Mouse (Mus musculus) small intestine, adult 2 months (tissue): ENCODE results near the gene Fam213b. TPM values are rescaled to one million over a fixed set of nuclear protein-coding genes. Genes with fewer than 3 reads are reported as not detected.

Experiments
- H3K27ac ChIP-seq: fragments of 200-500 bp; 2 replicates; pipeline ENCODE4 v1.5.1; 2012; ENCODE audit warnings: low read depth, low read length, control low read depth, inconsistent platforms; ENCODE audit not compliant: insufficient read depth
- H3K27me3 ChIP-seq: fragments of 200-500 bp; 2 replicates; pipeline ENCODE4 v1.6.1; 2012; ENCODE audit warnings: mild to moderate bottlenecking, moderate library complexity, low read length, inconsistent platforms; ENCODE audit not compliant: control insufficient read depth, insufficient read depth
- H3K36me3 ChIP-seq: fragments of 200-500 bp; 2 replicates; pipeline ENCODE4 v1.6.1; 2012; ENCODE audit warnings: mild to moderate bottlenecking, low read length, control low read depth, inconsistent platforms; ENCODE audit not compliant: control insufficient read depth, insufficient read depth
- H3K4me1 ChIP-seq: fragments of 200-500 bp; 2 replicates; pipeline ENCODE4 v1.6.1; 2012; ENCODE audit warnings: low read length, inconsistent platforms, mixed read lengths; ENCODE audit not compliant: control insufficient read depth, insufficient read depth, insufficient read length
- H3K4me3 ChIP-seq: fragments of 200-500 bp; 2 replicates; pipeline ENCODE4 v1.5.1; 2012; ENCODE audit warnings: low read depth, mild to moderate bottlenecking, control low read depth, inconsistent platforms, low read length, moderate library complexity
- CTCF ChIP-seq: fragments of 200-500 bp; IDR thresholded peaks from 2 replicates; pipeline ENCODE4 v1.5.1; 2012; ENCODE audit warnings: low read depth, mild to moderate bottlenecking, control low read depth, inconsistent platforms, low read length, moderate library complexity, mixed read lengths; ENCODE audit not compliant: insufficient replicate concordance, insufficient read length; ENCODE audit errors: extremely low read depth
- POLR2A ChIP-seq: fragments of 200-500 bp; IDR thresholded peaks from 2 replicates; pipeline ENCODE4 v1.6.1; 2012; ENCODE audit warnings: low read depth, mild to moderate bottlenecking, control low read depth, inconsistent platforms, low read length, moderate library complexity
- WGBS: fragments of 180-500 bp; shearing (Covaris S2); methylation state at CpG from one replicate; pipeline ENCODE4 v1.1.7; 2018; 5-methylcytosine and 5-hydroxymethylcytosine counted together
- polyA plus RNA-seq: library from polyadenylated mRNA; depleted of rRNA; stranded (reverse); fragments of >200 nt; gene quantifications from 2 replicates; pipeline ENCODE4 v1.2.3, GENCODE M21; 2012; rRNA removed

Fam213b gene
- polyA plus RNA-seq, 1 experiment, result 197 TPM

DNA sequence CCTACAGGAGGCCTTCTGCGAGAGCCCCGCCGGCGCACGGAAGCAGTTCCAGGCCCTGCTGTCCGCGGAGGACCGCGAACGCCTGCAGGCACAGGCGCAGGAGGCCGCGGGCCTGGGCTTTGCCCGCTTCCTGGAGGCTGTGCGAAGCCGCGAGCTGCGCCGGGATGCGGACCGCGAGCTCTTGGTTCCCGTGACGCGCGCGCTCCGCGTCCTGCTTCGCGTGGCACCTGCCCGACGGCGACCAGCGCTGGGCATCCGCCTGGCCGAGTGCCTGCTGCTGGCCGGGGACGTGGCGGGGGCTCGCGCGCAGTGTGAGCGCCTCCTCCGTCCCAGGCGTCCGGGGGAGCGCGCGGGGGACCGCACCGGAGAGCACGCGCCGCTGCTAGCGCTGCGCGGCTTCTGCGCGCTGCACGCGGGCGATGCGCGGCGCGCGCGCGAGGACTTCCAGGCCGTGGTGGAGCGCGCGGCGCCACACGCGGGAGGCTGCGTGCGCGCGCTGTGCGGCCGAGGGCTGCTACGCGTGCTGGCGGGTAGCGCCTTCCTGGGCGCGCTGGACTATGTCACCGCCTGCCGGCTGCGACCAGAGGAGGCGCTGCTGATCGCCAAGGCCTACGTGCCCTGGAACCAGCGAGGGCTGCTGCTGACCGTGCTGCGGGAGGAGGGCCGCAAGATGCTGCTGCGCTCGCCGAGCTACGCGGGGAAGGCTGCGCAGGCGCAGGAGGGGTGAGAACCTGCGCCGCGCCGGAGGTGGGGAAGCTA lies 43.0 kb downstream of the Fam213b start:
- TF ChIP-seq CTCF (peak; percentile 46; the same call in 1 of the 2 replicates), POLR2A (no peak)
- WGBS, result 2% methylated on average over 110 of the region's 110 CpGs
- H3K36me3 ChIP-seq, result no peaks in the 10 kb centered on the region
- H3K27ac ChIP-seq, result no peak overlapping the region
- peaks cover 20% of the 10 kb centered on the region for H3K27me3 ChIP-seq
- H3K4me1 ChIP-seq, result peaks cover 2% of the 10 kb centered on the region; the same call in 1 of the 2 replicates
- H3K4me3 ChIP-seq, result peak overlapping the region; percentile 58

DNA sequence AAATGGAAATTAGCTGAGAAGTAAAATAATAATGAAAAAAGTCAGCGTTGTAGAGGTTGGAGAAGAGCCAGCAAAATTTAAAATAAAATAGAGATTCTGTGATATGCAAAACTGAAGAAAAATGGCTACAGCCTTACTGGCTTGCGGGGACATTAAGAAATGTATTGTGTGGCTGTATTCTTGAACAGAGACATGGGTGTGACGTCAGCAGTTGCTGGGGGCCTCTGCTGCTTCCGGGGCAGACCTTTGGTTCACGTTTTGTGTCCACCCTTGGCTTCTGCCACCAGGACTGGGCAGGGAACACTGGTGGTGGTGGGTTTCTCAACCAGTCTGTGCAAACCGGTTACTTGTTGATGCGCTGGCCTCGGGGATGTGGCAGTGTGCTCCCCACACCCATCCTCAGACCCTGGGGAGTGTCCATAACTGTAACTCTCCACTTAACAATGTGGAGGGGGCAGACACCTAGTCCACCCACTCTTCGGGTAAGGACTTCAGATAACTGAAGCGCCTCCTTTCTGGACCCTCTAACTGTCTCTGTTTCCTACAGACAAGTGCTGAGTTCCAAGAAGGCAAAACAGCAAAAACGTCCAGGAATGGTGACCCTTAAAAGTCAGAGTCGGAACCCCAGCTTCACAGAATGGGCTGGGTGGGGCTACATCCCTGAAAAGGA lies 44.1 kb downstream of the Fam213b start:
- H3K4me3 ChIP-seq, result no peak overlapping the region
- WGBS, result 50% methylated on average over 12 of the region's 12 CpGs
- peaks cover 2% of the 10 kb centered on the region; the same call in 1 of the 2 replicates for H3K4me1 ChIP-seq
- H3K27me3 ChIP-seq, result peaks cover 20% of the 10 kb centered on the region
- no peaks in the 10 kb centered on the region for H3K36me3 ChIP-seq
- no peak overlapping the region for H3K27ac ChIP-seq
- no peak for TF ChIP-seq POLR2A
- no peak for TF ChIP-seq CTCF

- Histone ChIP-seq H3K27me3 (peaks cover 20% of the 10 kb centered on the region), H3K4me1 (peaks cover 2% of the 10 kb centered on the region; the same call in 1 of the 2 replicates), H3K27ac (no peak overlapping the region), H3K4me3 (no peak overlapping the region), H3K36me3 (no peaks in the 10 kb centered on the region)
- WGBS, result 72% methylated on average over 4 of the region's 4 CpGs
- TF ChIP-seq CTCF, result no peak
Measured at GRCm38 (mm10) chr4:154853881-154854280, 45.1 kb downstream of the Fam213b start.

GRCm38 (mm10) chr4:154852696-154853095 lies 46.2 kb downstream of the Fam213b start:
- Histone ChIP-seq H3K27me3 (peaks cover 20% of the 10 kb centered on the region), H3K27ac (no peak overlapping the region), H3K4me1 (peaks cover 2% of the 10 kb centered on the region; the same call in 1 of the 2 replicates), H3K36me3 (no peaks in the 10 kb centered on the region), H3K4me3 (no peak overlapping the region)
- WGBS, result 91% methylated on average over 1 of the region's 1 CpGs
- TF ChIP-seq CTCF (no peak), POLR2A (no peak)

Other genes starting within 250 kb of the Fam213b start
- gene Actrt2, start 231.3 kb downstream of the Fam213b start, polyA plus RNA-seq, result not detected in 2 replicates
- 0.06 TPM in 1 of 2 replicates, not detected in the other for gene Ttc34, start 61.7 kb downstream of the Fam213b start, polyA plus RNA-seq
- 0.06 and 0.10 TPM in 2 replicates for gene Mmel1, start 29.6 kb downstream of the Fam213b start, polyA plus RNA-seq
- gene Tnfrsf14, start 29.4 kb upstream of the Fam213b start, polyA plus RNA-seq, result 66.3 and 177 TPM in 2 replicates
- gene Hes5, start 61.8 kb upstream of the Fam213b start, polyA plus RNA-seq, result 0.17 and 0.47 TPM in 2 replicates
- 28.1 and 36.1 TPM in 2 replicates for gene Pank4, start 65.0 kb upstream of the Fam213b start, polyA plus RNA-seq
- gene Plch2, start 157.6 kb upstream of the Fam213b start, polyA plus RNA-seq, result 17.8 and 28.1 TPM in 2 replicates
- gene Pex10, start 167.9 kb upstream of the Fam213b start, polyA plus RNA-seq, result 7.8 and 15.2 TPM in 2 replicates
- 53.2 and 91.9 TPM in 2 replicates for gene Rer1, start 187.2 kb upstream of the Fam213b start, polyA plus RNA-seq
- 1.7 and 3.1 TPM in 2 replicates for gene Morn1, start 187.4 kb upstream of the Fam213b start, polyA plus RNA-seq